ENCODE assay signal across 9 mouse cellular contexts in genomic region chr11:118326991-118327971, GRCm38 (mm10). TPM values are rescaled to one million over a fixed set of nuclear protein-coding genes. Genes with fewer than 3 reads are reported as not detected.
DNase-seq lines count a peak whose midpoint lies in the region; ATAC-seq lines count a peak whose summit lies in the region.
"Had no signal": no experiment of that assay in that cellular context is flagged by ENCODE, and none has a peak within 500 bp of the region (broad histone marks: within the 10 kb centered on the region; RNA-seq: fewer than 3 reads in every experiment).

No protein-coding gene starts in this region.

- intact Hi-C loops in heart, postnatal 25 days (cut with DNase I): no loop called here

- ATAC-seq in megakaryocyte-erythroid progenitor cell, adult 5-6 weeks (replicated peaks; ENCODE audit: low FRiP score, low TSS enrichment, poor library complexity, severe bottlenecking): no peak

- DNase-seq in adrenal gland, adult 18-20 months (ENCODE audit: low spot score in 2 of 2): peak; percentile 15 to 35
- DNase-seq in cerebellum, adult 8-10 months: peak; percentile 43
- DNase-seq in frontal cortex, adult 2 months (ENCODE audit: extremely low spot score in 1 of 2, low spot score in 1 of 2): peak; percentile 83 to 92
- peak; percentile 80 for DNase-seq in heart, postnatal 25 days (ENCODE audit: low spot score)
- DNase-seq in layer of hippocampus, postnatal 14 days (ENCODE audit: low spot score in 2 of 2): peak; percentile 86 to 90
- peak; percentile 73 to 82 for DNase-seq in lung, postnatal 4 days
- peak; percentile 96 for DNase-seq in telencephalon, adult 2 months (ENCODE audit: low read depth, low spot score)

RNA-seq across cellular contexts. Expression of gene Cep295nl, which starts 15.0 kb away (rescaled TPM):
- under 1 TPM; 0.20 to 0.96 TPM for total RNA-seq in adrenal gland, adult 18-20 months (2021)
- 0.52 and 0.76 TPM in 2 replicates for polyA plus RNA-seq in frontal cortex, adult 2 months (2012; rRNA removed)
- 1 to 10 TPM in 1 of 2 experiments, under 1 TPM in 1; 0.84 to 1.1 TPM for total RNA-seq in heart, postnatal 25 days (2021)
- 1 to 10 TPM; 1.0 to 1.6 TPM for total RNA-seq in layer of hippocampus, postnatal 14 days (2021)
- 0.81 and 2.2 TPM in 2 replicates for total RNA-seq in megakaryocyte-erythroid progenitor cell, adult 5-6 weeks (2014; fragmentation: Nextera tagmentation)
- 1.2 TPM in 2 replicates for total RNA-seq in megakaryocyte-erythroid progenitor cell, adult 5-6 weeks (2017)
- polyA plus RNA-seq: erythroblast, embryonic 14.5 days had no signal

RNA-seq across cellular contexts. Expression of gene Timp2, which starts 28.3 kb away (rescaled TPM):
- 100 to 1,000 TPM in 1 of 2 experiments, 10 to 100 TPM in 1; 95.5 to 246 TPM for total RNA-seq in adrenal gland, adult 18-20 months (2021)
- 192 and 218 TPM in 2 replicates for polyA plus RNA-seq in frontal cortex, adult 2 months (2012; rRNA removed)
- 100 to 1,000 TPM; 121 to 138 TPM for total RNA-seq in heart, postnatal 25 days (2021)
- total RNA-seq in layer of hippocampus, postnatal 14 days (2021): 100 to 1,000 TPM; 266 to 270 TPM
- total RNA-seq in megakaryocyte-erythroid progenitor cell, adult 5-6 weeks (2014; fragmentation: Nextera tagmentation): 4.4 and 8.0 TPM in 2 replicates
- 9.3 and 9.5 TPM in 2 replicates for total RNA-seq in megakaryocyte-erythroid progenitor cell, adult 5-6 weeks (2017)

RNA-seq across cellular contexts. Expression of gene Usp36, which starts 37.2 kb away (rescaled TPM):
- total RNA-seq in adrenal gland, adult 18-20 months (2021): 10 to 100 TPM; 24.5 to 25.5 TPM
- polyA plus RNA-seq in frontal cortex, adult 2 months (2012; rRNA removed): 27.7 and 28.4 TPM in 2 replicates
- total RNA-seq in heart, postnatal 25 days (2021): 10 to 100 TPM; 12.0 to 14.5 TPM
- 10 to 100 TPM; 22.9 to 26.0 TPM for total RNA-seq in layer of hippocampus, postnatal 14 days (2021)
- total RNA-seq in megakaryocyte-erythroid progenitor cell, adult 5-6 weeks (2014; fragmentation: Nextera tagmentation): 39.5 and 44.6 TPM in 2 replicates
- total RNA-seq in megakaryocyte-erythroid progenitor cell, adult 5-6 weeks (2017): 16.6 and 17.1 TPM in 2 replicates

Comparison
In these comparisons a context has a peak if more than half of its experiments do, and no peak if none do; other contexts are left out.
1. DNase-seq: peak in every context shown above with its lines; median percentile 96 in telencephalon, adult 2 months; 88 in layer of hippocampus, postnatal 14 days; 88 in frontal cortex, adult 2 months; 80 in heart, postnatal 25 days; 78 in lung, postnatal 4 days; 43 in cerebellum, adult 8-10 months; 25 in adrenal gland, adult 18-20 months.
2. RNA of gene Timp2, which starts 28.3 kb away (total RNA-seq): 266 to 270 TPM in layer of hippocampus, postnatal 14 days, 95.5 to 246 TPM in adrenal gland, adult 18-20 months and 121 to 138 TPM in heart, postnatal 25 days; 4.4 to 9.5 TPM in megakaryocyte-erythroid progenitor cell, adult 5-6 weeks; every median in the first group is over 4 times any median in the second.